Mouse (Mus musculus): ENCODE results near the gene Pak7.

The Pak7 gene

GRCm38 (mm10) chr2:136048464-136048863 lies 339.3 kb downstream of the Pak7 start:
- DNase-seq (ENCODE audit: low spot score in 2 of 2), result no peak

Data from urinary bladder, postnatal 36 days (tissue).